Mouse (Mus musculus) T-cell, adult 2 months (primary cell): ENCODE results near the gene Synj1.

Source experiments
- DNase-seq: peaks from one replicate; pipeline ENCODE4 v3.0.0; 2022; ENCODE audit warnings: low spot score

Gene Synj1

DNA sequence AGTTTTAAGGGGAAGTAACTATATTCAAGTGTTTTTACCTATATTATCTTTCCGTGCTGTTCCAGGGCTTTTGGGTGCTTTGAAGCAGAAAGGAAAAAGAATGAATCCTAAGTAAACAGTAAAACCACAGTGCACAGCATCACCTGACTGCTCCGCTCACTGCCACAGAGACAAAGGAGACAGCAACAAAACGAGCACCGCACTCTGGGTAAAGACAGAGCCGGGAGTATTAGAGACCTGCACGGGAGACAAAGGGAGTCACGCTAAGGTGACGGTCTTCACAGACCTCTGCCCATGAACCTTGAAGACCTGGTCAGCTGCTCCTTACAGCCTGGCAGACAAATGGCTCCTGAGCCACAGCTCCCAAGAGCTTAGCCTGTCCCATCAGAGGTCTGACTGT lies 64.1 kb downstream of the Synj1 start:
- DNase-seq = no peak

DNA sequence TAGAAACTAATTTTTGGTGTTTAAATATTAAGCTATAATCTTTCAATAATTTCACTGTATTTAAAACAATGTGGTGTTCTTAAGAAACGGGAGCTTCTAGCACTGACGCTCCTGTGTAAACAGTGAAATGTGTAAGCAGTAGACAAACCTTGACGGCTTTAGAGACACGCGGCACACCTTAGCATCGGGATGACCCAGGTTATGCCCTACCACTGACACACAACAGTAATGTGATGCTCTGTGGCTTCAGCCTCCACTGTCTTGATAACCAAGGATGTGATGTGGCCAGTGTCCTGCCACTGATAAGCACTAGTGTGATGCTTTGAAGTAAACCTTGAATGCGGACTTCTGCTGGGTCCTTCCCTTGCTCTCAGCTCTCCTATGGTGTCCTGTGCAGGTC lies 69.9 kb downstream of the Synj1 start:
- no peak for DNase-seq

DNA sequence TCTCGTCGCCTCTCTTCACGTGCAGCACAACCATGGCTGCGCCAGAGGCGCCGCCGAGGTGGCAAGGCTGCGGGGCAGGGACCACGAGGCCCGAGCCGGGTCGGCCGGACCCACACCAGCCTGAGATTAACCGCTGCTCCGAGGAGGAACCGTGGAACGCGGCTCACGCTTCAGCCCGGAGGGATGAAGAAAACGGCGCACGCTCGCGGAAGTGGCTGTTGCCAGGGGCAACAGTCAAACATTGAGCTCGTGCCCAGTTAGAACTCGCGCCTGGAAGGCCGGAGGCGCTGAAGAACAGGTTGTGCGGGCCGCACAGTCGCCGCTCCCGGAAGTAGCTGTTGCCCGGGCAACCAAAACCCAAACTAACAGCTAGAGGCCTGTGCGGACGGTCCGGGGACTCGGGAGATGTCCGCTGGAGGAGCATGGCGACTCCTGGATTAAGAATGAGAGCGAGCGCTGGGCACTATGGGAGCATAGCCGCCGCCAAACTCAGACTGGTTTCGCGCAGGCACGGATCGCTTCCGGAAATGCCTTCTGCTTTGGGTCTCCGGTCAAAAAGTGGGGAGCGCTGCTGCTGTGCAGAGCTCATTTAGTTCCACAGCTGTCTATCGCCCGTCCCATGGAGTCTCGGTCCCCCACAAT lies 76.3 kb downstream of the Synj1 start, which contains the start of gene Cfap298:
TSS of gene Cfap298 (minus strand) at position 428 of the 642 bp plus-strand sequence.
- peak; percentile 91 for DNase-seq

DNA sequence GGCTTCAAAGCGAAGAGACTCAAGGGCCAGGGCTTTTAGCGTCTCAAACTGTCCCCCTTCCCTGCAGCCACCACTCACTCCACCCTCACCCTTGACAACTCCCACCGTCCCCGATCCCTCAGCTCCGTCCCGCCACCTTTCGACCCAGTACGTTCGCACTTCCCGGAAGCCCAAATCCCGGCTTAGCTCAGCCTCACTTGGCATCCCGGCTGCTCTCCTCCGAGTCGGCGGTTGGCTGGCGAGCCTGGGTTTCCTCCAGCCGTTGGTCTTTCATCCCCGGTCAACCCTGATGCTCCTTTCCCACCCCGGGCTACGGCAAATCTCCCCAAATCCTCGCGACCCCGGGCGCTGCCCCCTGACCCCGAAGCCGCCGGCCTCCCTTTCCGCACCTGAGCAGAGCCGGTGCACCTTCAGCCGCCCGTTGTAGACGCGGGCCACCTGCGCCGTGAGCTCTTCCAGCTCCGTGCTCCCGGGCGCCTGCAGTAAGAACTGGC lies 76.9 kb downstream of the Synj1 start:
- DNase-seq = no peak

DNA sequence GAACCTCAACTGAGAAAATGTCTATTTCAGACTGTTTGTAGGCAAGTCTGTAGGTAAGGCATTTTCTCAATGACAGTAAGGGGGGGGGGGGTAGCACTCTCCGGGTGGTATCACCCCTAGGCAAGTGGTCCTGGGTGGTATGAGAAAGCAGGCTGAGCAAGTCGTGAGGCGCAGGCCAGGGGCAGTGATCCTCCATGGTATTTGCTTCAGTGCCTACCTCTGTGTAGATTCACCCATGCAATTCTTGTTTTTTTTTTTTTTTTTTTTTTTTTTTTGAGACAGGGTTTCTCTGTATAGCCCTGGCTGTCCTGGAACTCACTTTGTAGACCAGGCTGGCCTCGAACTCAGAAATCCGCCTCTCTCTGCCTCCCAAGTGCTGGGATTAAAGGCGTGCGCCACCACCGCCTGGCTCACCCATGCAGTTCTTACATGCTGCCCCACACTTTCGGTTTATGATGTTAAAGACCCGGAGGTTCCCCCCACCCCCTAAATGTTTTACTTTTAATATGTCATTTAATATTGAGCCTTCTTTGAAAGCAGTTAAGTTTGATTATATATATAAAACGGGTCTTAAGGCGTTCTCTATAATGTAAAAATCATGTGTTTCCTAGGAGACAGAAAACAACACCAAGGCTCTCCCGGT lies 77.5 kb downstream of the Synj1 start:
- no peak for DNase-seq

DNA sequence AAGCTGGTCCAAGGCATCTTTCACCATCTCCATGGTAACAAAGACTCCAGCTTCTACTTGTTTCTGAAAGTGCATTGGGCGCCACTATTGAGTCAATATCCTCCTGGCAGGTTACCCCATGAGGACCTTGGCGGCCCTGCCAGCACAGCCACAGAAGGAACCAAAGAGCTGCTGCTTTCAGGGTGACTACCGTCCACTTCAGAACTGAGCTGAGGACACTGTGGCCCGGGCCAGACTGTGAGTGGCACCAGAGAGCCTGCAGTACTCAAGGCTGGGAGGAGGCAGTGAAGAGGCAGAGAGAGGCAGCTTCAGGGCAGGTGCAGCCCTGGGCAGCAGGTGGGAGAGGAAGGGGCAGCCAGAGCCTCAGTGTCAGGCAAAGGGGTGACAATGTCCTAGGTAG lies 83.7 kb downstream of the Synj1 start:
- no peak for DNase-seq

DNA sequence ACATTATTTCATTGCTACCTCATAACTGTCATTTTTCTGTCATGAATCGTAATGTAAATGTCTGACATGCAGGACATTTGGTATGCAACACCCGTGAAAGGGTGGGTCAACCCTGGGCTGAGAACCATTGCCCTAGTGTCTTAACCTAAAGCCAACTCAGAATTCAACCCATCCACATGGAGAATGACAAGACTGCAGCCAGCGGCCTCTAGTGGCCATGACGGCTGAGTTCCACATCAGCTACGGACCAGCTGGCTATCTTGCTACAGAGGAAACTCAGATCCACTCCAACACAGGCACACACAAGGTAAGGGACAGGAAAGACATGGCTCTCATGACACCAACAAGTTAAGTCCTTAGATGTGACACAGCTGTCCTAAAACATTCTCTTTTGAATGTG lies 85.6 kb downstream of the Synj1 start:
- no peak for DNase-seq

DNA sequence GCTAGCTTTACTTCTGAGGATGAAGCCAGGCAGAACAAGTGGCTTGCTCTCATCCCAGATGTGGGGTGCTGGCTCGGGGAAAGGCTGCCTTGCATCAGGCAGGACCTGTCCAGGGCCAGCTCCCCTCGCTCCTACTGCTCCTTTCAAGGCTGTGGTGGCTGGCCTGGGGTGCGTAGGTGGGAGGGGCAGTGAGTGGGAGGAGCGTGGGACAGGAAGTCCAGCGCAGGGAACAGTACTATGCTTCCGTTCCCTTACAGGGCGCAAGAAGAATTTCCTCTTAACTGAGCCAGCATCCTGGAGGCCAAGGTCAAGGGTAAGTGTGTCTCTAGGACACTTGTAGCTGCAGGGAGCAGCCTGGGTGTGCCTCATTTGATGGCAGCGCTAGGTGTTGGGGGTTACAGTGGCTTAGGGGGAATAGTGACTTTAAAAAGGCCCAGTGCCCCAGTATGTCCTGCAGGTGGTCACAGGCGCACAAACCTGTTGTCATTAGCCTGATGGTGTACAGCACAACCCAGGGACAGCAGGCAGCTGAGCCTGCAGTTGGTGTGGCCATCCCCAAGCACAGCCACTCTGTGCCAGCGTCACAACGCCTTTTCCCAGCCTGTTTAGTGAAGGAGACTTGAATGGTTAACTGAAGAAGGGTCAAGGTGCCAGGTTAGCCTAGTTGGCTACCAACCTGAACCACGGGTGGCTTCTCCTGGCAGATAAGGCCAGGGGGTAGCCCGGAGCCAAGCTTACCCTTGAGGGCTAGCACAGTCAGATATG lies 86.3 kb downstream of the Synj1 start:
- DNase-seq = no peak

DNA sequence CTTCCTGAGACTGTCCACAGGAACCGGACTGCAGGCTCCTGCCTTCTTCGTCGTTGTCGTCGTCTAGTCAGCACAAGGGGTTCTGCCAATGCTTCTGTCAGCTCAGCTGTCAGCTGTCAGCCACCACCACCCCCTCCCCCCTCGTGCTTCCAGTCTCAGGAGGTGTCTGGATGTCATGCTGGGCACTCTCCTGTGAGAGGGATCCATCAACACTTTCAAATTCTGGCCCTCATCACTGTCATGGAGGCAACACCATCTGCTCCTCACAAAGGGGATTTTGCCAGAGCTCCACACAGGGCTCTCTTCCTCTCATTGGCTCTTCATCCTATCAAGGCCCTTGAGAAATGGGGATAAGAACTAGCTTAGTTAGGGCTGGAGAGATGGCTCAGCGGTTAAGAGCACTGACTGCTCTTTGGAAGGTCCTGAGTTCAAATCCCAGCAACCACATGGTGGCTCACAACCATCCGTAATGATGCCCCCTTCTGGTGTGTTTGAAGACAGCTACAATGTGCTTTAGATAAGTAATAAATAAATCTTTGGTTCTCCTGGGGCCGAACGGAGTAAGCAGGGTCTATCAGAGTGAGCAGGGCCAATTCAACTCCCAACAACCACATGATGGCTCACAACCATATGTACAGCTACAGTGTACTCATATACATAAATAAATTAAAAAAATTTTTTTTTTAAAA lies 89.5 kb downstream of the Synj1 start:
- DNase-seq = no peak

DNA sequence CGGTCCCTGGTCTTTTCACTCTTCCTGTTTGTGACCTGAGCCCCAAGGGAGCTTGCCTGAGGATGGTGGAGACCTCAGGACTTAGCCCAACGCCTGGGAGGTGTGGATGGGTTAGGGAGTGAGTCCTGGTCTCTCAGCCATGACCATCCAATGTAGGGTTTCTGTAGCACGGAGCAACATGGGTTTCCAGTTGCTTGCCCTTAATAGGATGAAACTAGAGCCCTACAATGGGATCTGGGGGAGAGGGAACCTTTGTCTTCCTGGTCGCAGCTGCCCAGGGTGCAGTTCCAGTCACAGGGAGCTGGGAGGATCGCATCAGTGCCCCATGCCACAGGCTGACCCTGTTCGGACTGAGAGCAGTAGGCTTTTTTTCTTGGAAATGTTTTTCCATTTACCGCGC lies 94.0 kb downstream of the Synj1 start:
- DNase-seq = no peak

DNA sequence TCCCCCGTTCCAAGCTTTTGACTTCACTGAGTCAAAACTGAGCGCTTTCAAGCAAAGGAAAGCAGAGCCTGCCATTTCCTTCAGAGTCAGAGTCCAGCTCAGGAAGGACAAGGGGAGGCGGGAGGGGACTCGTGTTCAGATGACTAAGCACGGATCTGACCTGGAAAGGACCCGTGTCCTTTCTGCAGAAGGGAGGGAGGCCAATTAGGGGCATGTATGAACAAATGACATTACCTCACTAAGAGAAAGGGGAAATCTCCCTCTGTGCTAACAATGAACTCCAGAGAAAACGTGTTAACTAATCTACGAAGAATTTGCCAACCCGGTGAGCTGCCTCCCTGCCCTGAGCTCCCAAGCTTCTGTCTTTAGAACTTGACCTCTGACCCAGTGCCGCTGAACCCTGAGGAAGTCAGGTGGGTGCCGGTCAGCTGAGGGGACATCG lies 95.0 kb downstream of the Synj1 start:
- no peak for DNase-seq

DNA sequence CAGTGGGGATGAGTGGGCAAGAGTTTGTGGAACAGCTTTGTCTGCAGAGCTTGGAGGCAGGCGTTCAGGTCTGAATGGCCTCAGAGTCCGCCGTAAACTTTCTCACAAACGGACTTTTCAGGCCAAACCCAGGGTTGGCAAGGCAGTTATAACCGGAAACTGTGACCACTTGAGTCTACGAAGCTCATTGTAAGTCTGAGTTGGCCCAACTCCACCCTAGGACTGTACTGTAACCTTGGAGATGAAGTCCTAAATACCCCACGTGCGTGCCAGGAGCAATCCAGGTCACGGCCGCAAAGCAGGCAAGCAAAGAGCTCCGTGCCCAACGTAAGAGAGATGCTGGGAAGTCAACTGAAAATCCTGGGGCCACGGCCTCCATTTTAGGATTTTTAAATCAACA lies 99.3 kb downstream of the Synj1 start:
- DNase-seq = no peak

DNA sequence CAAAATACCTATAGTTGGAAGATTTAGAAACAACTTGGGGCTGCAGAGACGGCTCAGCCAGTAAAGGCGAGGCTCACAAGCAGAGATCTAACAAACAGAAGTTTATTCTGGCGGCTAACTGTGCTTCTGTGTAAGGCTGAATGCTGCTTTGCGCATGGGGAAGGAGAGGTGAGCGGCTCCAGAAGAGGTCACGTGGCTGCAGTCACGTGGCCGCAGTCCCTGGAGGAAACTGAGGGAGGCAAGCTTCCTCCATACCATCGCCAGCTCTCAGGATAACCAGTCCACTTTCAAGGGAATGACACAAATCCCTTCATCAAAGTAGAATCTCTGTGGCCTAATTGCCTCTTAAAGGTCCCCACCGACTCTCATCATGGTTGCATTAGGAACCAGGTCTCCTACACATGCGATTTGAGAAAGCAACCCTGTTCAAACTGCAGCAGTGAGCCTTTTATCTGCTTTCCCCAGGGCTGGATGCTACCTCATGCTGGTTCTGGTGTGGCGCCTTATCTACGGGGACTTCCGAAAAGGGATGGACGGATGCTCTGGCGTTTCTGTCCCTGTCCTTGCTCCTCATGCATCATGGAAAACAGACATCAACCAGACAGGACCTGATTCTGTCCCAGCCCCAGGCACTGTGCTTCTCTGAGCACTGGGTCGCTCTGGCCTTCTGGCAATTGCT lies 100.1 kb downstream of the Synj1 start:
- no peak for DNase-seq

DNA sequence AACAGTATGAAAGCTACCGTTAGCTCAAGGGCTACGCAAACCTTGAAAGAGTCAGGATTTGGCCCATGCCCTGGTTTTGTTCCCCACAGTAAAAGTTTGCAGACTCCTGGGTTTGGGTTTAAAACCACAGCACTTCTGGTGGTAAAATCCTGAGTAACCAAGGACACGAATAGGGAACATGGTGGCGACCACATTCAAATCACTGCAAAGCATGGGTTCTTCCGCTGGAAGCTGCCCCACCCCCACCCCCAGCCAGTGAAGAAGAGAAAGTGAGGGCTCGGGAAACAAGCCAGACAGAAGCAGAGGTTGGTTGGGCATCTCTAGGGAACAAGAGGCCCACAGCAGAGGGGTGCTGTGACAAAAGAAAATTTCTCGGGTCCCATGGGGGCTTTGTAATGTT lies 103.9 kb downstream of the Synj1 start:
- no peak for DNase-seq

DNA sequence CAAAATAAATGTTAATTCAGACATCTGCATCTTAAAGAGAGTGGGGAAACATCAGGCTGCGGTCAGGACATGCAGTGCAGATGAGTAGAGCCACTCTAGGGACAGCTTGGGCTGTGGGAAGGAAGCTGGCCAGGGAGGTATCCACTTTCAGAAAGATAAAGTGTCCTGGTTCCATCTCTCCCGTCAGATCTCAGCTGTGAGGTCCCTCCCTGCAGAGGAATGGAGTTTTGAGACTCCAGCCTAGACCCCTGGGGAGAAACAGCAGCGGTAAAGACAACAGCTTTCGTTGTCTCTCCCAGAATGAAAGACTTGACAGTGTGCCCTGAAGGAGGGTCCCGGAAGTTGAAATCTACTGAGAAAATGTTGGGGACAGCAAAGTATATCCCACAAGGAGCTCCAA lies 107.8 kb downstream of the Synj1 start:
- DNase-seq = no peak

DNA sequence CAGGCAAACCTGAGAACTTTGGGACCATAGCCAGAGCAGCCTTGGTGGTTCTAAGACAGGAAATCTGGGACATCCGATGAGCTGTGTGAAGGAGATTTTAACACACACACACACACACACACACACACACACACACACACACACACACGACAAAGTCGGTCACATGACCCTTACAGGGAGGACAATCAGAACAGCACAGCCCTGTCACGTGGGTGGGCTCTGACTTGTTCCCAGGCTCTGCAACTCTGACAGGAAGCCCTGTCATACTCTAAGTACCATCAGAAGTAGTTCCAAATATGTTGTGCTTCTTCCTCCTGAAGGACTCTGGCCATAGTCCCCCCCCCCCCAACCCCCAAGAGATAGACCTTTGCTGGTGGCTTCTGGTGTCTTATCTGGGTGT lies 109.7 kb downstream of the Synj1 start:
- DNase-seq = no peak

DNA sequence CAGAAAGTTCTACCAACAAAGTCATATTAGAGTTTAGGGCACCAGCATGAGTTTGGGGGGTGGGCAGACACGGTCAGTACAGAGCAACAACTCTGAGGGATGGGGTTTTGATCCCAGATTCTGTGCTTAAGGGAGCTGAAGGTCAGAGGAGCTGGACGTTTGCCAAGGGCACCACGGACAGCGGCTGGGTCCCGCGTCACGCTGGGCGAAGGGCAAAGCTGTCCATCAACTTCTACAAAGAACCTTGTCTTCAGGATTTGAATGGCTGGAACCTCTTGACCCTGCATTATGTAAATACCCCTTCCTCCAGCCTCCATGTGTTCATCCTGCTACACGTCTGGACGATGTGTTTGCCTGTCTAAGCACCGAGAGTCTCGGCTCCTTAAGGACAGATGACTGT lies 111.6 kb downstream of the Synj1 start:
- no peak for DNase-seq

DNA sequence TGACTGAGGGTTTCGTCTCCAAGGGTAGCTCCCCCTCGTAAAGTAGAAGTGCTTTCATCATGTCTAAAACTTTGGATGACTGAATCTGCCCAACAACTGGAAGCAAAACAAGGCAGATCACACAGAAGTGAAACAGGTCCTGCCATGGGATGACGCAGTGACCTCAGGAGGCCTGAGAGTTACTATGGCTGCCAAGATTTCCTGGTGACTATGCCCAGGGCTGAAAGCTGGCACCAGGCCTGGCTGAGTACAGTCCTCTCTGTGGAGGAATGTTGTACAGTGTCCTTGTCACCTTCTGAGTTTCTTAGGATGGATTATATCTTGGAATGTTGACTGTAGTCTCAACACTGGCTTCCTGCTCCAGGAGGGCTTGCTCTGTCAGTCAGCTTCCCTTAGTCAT lies 113.5 kb downstream of the Synj1 start:
- DNase-seq = no peak

DNA sequence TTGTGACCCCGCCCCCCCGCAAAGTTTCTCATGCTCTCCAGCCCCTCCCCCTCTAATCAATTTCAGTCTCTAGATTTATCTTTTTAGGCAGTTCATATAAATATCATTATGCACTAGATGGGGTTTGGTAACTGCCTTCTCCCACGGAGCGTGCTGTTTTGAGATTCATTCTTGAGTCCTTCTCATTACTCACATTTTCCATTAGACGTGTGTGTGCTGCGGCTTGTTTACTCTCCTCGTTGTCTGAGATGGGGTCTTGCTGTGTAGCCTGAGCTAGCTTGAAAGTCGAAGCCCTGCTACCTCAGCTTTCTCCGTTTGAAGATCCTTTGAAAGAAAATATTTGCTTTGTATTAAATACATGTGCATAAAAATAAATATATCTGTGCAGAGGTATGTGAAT lies 117.3 kb downstream of the Synj1 start:
- DNase-seq = no peak

DNA sequence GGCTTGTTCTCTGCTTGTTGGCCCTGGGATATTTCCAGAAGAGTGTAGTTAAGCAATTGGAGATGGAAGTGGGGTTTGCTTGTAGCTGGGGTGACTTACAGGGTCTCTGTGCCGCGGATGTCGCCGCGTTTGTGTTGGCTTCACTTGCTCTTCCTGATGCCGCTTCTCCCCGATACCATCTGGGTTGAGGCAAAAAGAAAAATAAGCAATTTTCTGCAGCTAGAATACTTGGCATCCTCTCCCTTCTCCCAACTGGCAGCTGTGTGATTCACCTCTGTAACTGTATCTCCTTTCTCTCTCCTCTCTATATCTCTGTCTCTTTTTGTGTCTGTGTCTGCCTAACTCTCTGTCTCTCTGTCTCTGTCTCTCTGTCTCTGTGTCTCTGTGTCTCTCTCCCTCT lies 118.1 kb downstream of the Synj1 start:
- DNase-seq = no peak

DNA sequence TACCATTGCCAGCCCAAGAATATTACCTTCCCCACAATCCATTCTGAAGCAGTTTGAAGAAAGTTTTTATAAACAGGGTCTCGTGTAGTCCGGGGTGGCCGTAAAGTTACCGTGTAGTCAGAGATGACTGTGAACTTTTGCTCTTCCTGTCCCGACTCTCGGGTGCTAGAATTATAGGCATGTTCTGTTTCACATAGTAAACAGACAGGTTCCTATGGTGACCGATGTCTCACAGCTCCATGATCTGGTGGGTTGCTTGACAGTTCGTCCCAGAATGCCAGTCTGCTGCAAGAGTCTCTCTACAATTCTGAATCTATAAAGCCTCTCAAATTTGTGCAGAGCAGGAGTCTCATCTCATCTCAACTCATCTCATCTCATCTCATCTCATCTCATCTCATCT lies 119.0 kb downstream of the Synj1 start:
- no peak for DNase-seq

DNA sequence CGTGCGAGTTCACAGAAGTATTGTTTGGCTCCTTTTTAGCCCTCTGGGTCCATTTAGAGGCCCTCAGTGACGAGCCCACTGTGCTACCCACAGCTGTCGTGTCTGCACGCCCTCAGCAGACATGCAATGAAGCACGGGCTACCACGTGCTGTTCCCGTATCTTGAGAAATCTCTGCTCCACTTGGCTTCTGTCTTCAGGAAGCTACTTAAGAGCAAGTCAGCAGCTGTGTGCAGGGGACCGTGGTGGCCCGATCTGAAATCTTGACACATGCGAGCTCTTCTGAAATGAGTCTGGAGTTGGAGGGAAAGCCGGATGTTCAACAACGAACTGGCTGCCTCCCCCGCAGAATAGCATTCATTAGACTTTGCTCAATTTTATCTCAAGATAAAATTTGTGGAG lies 119.5 kb downstream of the Synj1 start:
- DNase-seq = no peak
